Mouse (Mus musculus) liver, adult 2 months (tissue): Measurements from ENCODE around the gene Rspo1. TPM values are rescaled to one million over a fixed set of nuclear protein-coding genes. Genes with fewer than 3 reads are reported as not detected.

Experiments used
- DNase-seq: peaks from one replicate; pipeline ENCODE4 v3.0.0-alpha.2; 2011; ENCODE audit warnings: low read depth, low spot score; ENCODE audit errors: extremely low read depth
- H3K27ac ChIP-seq: fragments of 200-500 bp; replicated peaks from 2 replicates; pipeline ENCODE4 v1.5.1; 2012; ENCODE audit warnings: low read depth, mild to moderate bottlenecking, control low read depth, inconsistent platforms, low read length; ENCODE audit not compliant: insufficient read depth
- H3K27me3 ChIP-seq: fragments of 200-500 bp; 2 replicates; pipeline ENCODE4 v1.6.1; 2012; ENCODE audit warnings: mild to moderate bottlenecking, moderate library complexity, low read length, inconsistent platforms; ENCODE audit not compliant: control insufficient read depth, insufficient read depth
- H3K36me3 ChIP-seq: fragments of 200-500 bp; 2 replicates; pipeline ENCODE4 v1.6.1; 2012; ENCODE audit warnings: low read length, inconsistent platforms; ENCODE audit not compliant: control insufficient read depth, insufficient read depth
- H3K4me1 ChIP-seq: fragments of 200-500 bp; 2 replicates; pipeline ENCODE4 v1.6.1; 2011; ENCODE audit warnings: low read length; ENCODE audit not compliant: control insufficient read depth, insufficient read depth
- H3K4me3 ChIP-seq: fragments of 200-500 bp; 2 replicates; pipeline ENCODE4 v1.5.1; 2011; ENCODE audit warnings: low read depth, mild to moderate bottlenecking, control low read depth, low read length, moderate library complexity; ENCODE audit not compliant: insufficient read depth
- H3K79me2 ChIP-seq: fragments of 200-500 bp; 2 replicates; pipeline ENCODE4 v1.6.1; 2012; ENCODE audit warnings: inconsistent platforms, mild to moderate bottlenecking, low read length, moderate library complexity; ENCODE audit not compliant: control insufficient read depth, insufficient read depth
- H3K9ac ChIP-seq: fragments of 200-500 bp; 2 replicates; pipeline ENCODE4 v1.6.1; 2012; ENCODE audit warnings: low read depth, mild to moderate bottlenecking, control low read depth, inconsistent platforms, low read length
- CTCF ChIP-seq: fragments of 200-500 bp; IDR thresholded peaks from 2 replicates; pipeline ENCODE4 v1.5.1; 2011; ENCODE audit warnings: low read depth, low read length, control low read depth
- POLR2A ChIP-seq: fragments of 200-500 bp; IDR thresholded peaks from 2 replicates; pipeline ENCODE4 v1.6.1; 2011; ENCODE audit warnings: low read length, control low read depth; ENCODE audit not compliant: insufficient read depth; ENCODE audit errors: extremely low read depth
- WGBS: fragments of 180-500 bp; shearing (Covaris S2); methylation state at CpG from one replicate; pipeline ENCODE4 v1.1.7; 2018; 5-methylcytosine and 5-hydroxymethylcytosine counted together
- polyA plus RNA-seq: library from polyadenylated mRNA; depleted of rRNA; stranded (reverse); fragments of >200 nt; gene quantifications from 2 replicates; pipeline ENCODE4 v1.2.3, GENCODE M21; 2012
- total RNA-seq: library from RNA; depleted of rRNA; stranded (reverse); fragments of >200 nt; gene quantifications from 2 replicates; pipeline ENCODE4 v1.2.3, GENCODE M21; 2014

Gene Rspo1
- total and polyA plus RNA-seq, 2 experiments = 0.09 to 0.56 TPM

DNA sequence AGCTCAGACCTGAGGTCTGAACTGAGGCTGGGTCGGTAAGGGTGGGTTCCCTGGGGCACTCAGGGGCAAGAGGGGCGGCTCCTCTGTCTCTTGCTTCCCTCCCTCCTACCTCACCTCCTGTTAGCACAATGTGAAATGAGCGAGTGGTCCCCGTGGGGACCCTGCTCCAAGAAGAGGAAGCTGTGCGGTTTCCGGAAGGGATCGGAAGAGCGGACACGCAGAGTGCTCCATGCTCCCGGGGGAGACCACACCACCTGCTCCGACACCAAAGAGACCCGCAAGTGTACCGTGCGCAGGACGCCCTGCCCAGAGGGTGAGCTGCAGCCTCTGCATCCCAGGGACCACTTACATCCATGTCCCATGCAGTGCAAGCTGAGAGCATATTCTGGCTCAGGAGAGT, 21.2 kb downstream of the Rspo1 start:
- 56% methylated on average over 15 of the region's 15 CpGs for WGBS
- peaks cover 6% of the 10 kb centered on the region; the same call in 1 of the 2 replicates for H3K27me3 ChIP-seq
- H3K4me3 ChIP-seq = no peak overlapping the region

DNA sequence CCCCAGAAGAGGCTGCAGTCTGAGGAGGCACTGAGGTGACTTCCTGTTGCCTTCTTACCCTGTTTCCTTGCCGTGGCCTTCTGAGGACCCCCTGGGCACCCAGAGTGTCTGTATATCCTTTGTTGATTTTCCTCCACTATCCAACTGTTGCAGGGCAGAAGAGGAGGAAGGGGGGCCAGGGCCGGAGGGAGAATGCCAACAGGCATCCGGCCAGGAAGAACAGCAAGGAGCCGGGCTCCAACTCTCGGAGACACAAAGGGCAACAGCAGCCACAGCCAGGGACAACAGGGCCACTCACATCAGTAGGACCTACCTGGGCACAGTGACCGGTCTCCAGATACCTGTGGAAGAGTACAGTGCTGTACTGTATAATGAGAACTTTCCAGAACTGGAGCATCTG, 22.0 kb downstream of the Rspo1 start:
- H3K4me1 ChIP-seq = no peaks in the 10 kb centered on the region
- H3K36me3 ChIP-seq = no peaks in the 10 kb centered on the region
- no peaks in the 10 kb centered on the region for H3K79me2 ChIP-seq
- no peak overlapping the region for H3K4me3 ChIP-seq
- 52% methylated on average over 6 of the region's 6 CpGs for WGBS
- peaks cover 6% of the 10 kb centered on the region; the same call in 1 of the 2 replicates for H3K27me3 ChIP-seq
- no peak overlapping the region for H3K9ac ChIP-seq
- H3K27ac ChIP-seq = no peak overlapping the region
- no peak for DNase-seq
- TF ChIP-seq CTCF (no peak), POLR2A (no peak)

More for the DNA sequence above, 21.2 kb downstream of the Rspo1 start:
- Histone ChIP-seq H3K27ac (no peak overlapping the region), H3K4me1 (no peaks in the 10 kb centered on the region), H3K9ac (no peak overlapping the region), H3K36me3 (no peaks in the 10 kb centered on the region), H3K79me2 (no peaks in the 10 kb centered on the region)
- TF ChIP-seq POLR2A = no peak
- no peak for TF ChIP-seq CTCF
- DNase-seq = no peak

GRCm38 (mm10) chr4:125008712-125009111, 22.5 kb downstream of the Rspo1 start:
- DNase-seq = no peak
- Histone ChIP-seq H3K9ac (no peak overlapping the region), H3K4me1 (no peaks in the 10 kb centered on the region), H3K79me2 (no peaks in the 10 kb centered on the region), H3K36me3 (no peaks in the 10 kb centered on the region), H3K4me3 (no peak overlapping the region), H3K27me3 (peaks cover 6% of the 10 kb centered on the region; the same call in 1 of the 2 replicates), H3K27ac (no peak overlapping the region)
- 74% methylated on average over 8 of the region's 8 CpGs for WGBS
- TF ChIP-seq POLR2A = no peak
- no peak for TF ChIP-seq CTCF

DNA sequence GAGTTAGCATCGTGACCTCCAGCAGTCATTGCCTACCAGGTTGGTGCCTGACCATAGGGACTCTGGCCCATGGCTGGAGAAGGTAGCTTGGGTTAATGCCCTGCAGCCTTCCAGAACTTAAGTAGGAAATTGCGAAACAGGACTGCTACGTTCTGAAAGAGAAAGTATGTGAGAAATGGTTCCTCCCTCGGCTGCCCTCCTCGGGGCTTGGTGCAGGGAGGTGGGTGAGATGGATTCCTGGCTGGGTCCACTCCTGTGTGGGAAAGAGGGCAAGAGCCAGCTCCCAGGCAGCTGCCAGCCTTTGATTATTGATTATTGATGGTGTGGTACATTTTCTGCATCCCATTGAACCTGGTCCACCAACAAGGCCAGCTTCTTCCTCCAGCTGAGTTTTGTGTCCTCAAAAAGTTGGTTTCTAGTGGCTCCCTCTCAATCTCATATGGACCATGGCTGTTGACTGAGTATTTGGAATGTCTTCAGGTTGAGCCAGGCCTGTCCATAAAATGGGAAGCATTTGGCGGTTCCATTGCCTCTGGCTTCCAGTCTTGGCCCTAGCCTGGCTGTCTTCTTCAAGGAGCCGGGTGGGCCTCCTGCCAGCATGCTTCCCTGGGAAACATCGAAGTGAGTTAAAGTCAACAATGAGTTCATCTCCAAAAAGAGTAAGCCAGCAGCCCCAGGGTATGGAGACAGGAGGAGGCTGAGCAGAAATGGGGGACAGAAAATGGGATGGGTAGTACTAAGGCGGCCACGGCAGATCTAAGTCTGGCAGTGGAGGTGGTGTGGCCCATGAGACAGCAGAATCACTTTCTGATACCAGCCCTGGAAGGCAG, 29.8 kb downstream of the Rspo1 start, which contains the start of gene Gnl2:
Gene Gnl2 (plus strand): TSS at position 780 of the 830 bp plus-strand sequence.
- 69% methylated on average over 10 of the region's 10 CpGs for WGBS
- H3K27ac ChIP-seq = no peak within 1 kb of the TSS
- TF ChIP-seq POLR2A (no peak), CTCF (no peak)
- no peak within 1 kb of the TSS for H3K9ac ChIP-seq
- DNase-seq = peak; percentile 5
- H3K79me2 ChIP-seq = no peaks in the 10 kb centered on the region
- no peaks in the 10 kb centered on the region for H3K4me1 ChIP-seq
- no peaks in the 10 kb centered on the region for H3K36me3 ChIP-seq
- no peaks in the 10 kb centered on the region for H3K27me3 ChIP-seq
- H3K4me3 ChIP-seq = no peak within 1 kb of the TSS

- no peak for DNase-seq
Measured at GRCm38 (mm10) chr4:125017431-125017830, 31.2 kb downstream of the Rspo1 start.

More at GRCm38 (mm10) chr4:125017431-125017830, 31.2 kb downstream of the Rspo1 start:
- Histone ChIP-seq H3K27ac (no peak overlapping the region), H3K4me1 (no peaks in the 10 kb centered on the region), H3K9ac (no peak overlapping the region), H3K79me2 (no peaks in the 10 kb centered on the region), H3K4me3 (no peak overlapping the region), H3K36me3 (no peaks in the 10 kb centered on the region), H3K27me3 (no peaks in the 10 kb centered on the region)
- no peak for TF ChIP-seq POLR2A
- WGBS = 85% methylated on average over 11 of the region's 11 CpGs
